Mouse (Mus musculus): ENCODE data around the gene Coro6. TPM values are rescaled to one million over a fixed set of nuclear protein-coding genes. Genes with fewer than 3 reads are reported as not detected.

Coro6 gene
- total RNA-seq, 1 experiment = 0.80 TPM

DNA sequence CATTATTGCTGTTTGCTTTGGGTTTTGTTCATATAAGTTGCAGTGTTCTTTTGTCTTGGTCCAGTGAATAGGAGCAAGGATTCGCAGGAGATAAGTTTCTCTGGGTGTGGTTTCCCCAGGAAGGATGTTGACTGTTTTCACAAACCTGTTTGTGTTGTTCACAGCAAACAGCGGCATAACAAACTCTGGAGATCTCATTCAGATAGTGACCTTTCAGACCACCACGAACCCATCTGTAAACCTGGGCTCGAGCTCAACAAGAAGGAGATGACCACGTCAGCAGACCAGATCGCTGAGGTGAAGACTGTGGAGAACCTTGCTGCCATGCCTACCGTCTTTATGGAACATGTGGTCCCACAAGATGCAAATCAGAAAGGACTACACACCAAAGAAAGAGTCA, 13.0 kb upstream of the Coro6 start:
- in situ Hi-C loops (cut with MboI; ENCODE audit: low sequenced_read_pairs in 2 of 2, unreplicated experiment in 2 of 2) = no loop called here
- DNase-seq (ENCODE audit: low read depth, low spot score) = no peak
- no peak overlapping the region for H3K9ac ChIP-seq (ENCODE audit: insufficient read depth, low read depth, low read length, poor library complexity, severe bottlenecking)
- H3K27ac ChIP-seq (ENCODE audit: insufficient read depth, low read depth, low read length, poor library complexity, severe bottlenecking) = no peak overlapping the region
- no peak overlapping the region for H3K4me3 ChIP-seq (ENCODE audit: insufficient read depth in 1 of 2, low read depth in 1 of 2, low read length in 2 of 2, poor library complexity in 1 of 2, severe bottlenecking in 1 of 2)
- no peaks in the 10 kb centered on the region for H3K9me3 ChIP-seq (ENCODE audit: control insufficient read depth, insufficient read depth, low read depth, low read length)
- peaks cover 0 to 8% of the 10 kb centered on the region in 2 experiments; a peak in 1 of 4 replicates for H3K4me1 ChIP-seq (ENCODE audit: control insufficient read depth in 2 of 2, insufficient read depth in 2 of 2, low read length in 2 of 2, poor library complexity in 1 of 2)
- TF ChIP-seq ZNF384 (IDR thresholded peaks at IDR 0.05; ENCODE audit: low read depth, low read length) (no peak), MAFK (IDR thresholded peaks at IDR 0.05; ENCODE audit: insufficient read depth, low read depth, low read length) (no peak), CHD2 (IDR thresholded peaks at IDR 0.05; ENCODE audit: low read depth, low read length) (no peak), HCFC1 (IDR thresholded peaks at IDR 0.05; ENCODE audit: borderline replicate concordance, insufficient read depth, low read length) (no peak), ZC3H11A (IDR thresholded peaks at IDR 0.05; ENCODE audit: borderline replicate concordance, low read depth, low read length) (no peak)
- H3K36me3 ChIP-seq (ENCODE audit: control insufficient read depth, insufficient read depth, low read length, poor library complexity, severe bottlenecking) = 0 out of 2 replicates have a peak, but pooled peaks cover 3% of the 10 kb centered on the region

DNA sequence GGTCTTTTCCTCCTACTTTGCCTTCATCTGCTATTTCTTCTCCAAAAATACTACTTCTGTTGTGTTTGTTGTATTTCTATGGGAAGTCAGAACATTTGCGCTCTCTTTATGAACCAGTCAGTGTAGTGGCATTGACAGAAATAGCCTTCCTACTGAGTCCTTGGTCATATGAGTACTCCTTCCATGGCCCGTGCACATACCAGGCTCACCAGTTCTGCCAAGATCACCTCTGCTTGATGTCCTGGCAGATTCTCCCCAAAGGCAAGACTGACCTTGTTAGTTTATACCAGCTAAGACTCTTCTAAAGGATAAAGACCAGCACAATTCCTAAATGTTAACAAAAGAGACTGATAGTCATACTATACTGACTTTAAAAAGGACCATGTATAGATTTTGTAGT, 10.5 kb upstream of the Coro6 start:
- no peak overlapping the region for H3K27ac ChIP-seq (ENCODE audit: insufficient read depth, low read depth, low read length, poor library complexity, severe bottlenecking)
- in situ Hi-C loops (cut with MboI; ENCODE audit: low sequenced_read_pairs in 2 of 2, unreplicated experiment in 2 of 2) = no loop called here
- H3K9me3 ChIP-seq (ENCODE audit: control insufficient read depth, insufficient read depth, low read depth, low read length) = no peaks in the 10 kb centered on the region
- H3K9ac ChIP-seq (ENCODE audit: insufficient read depth, low read depth, low read length, poor library complexity, severe bottlenecking) = no peak overlapping the region
- no peak overlapping the region for H3K4me3 ChIP-seq (ENCODE audit: insufficient read depth in 1 of 2, low read depth in 1 of 2, low read length in 2 of 2, poor library complexity in 1 of 2, severe bottlenecking in 1 of 2)
- DNase-seq (ENCODE audit: low read depth, low spot score) = no peak
- H3K36me3 ChIP-seq (ENCODE audit: control insufficient read depth, insufficient read depth, low read length, poor library complexity, severe bottlenecking) = 0 out of 2 replicates have a peak, but pooled peaks cover 3% of the 10 kb centered on the region
- TF ChIP-seq HCFC1 (IDR thresholded peaks at IDR 0.05; ENCODE audit: borderline replicate concordance, insufficient read depth, low read length) (no peak), MAFK (IDR thresholded peaks at IDR 0.05; ENCODE audit: insufficient read depth, low read depth, low read length) (no peak), ZNF384 (IDR thresholded peaks at IDR 0.05; ENCODE audit: low read depth, low read length) (no peak), ZC3H11A (IDR thresholded peaks at IDR 0.05; ENCODE audit: borderline replicate concordance, low read depth, low read length) (no peak), CHD2 (IDR thresholded peaks at IDR 0.05; ENCODE audit: low read depth, low read length) (no peak)
- peaks cover 5 to 20% of the 10 kb centered on the region in 2 experiments; a peak in 3 of 4 replicates for H3K4me1 ChIP-seq (ENCODE audit: control insufficient read depth in 2 of 2, insufficient read depth in 2 of 2, low read length in 2 of 2, poor library complexity in 1 of 2)

DNA sequence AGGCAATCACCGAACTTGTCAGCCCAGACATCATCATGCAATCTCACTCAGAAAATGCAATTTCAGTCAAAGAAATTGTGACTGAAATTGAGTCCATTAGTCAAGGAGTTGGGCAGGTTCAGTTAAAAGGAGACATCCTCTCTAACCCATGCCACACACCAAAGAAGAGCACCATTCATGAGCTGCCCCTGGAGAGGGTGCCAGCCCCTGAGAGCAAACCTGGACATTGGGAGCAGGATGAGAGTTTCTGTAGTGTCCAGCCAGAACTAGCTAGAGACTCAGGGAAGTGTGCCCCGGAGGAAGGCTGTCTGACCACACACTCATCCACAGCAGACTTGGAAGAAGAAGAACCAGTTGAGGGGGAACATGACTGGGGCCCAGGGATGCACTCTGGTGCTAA, 8.8 kb upstream of the Coro6 start:
- DNase-seq (ENCODE audit: low read depth, low spot score) = no peak
- H3K36me3 ChIP-seq (ENCODE audit: control insufficient read depth, insufficient read depth, low read length, poor library complexity, severe bottlenecking) = 0 out of 2 replicates have a peak, but pooled peaks cover 3% of the 10 kb centered on the region
- no peak overlapping the region for H3K27ac ChIP-seq (ENCODE audit: insufficient read depth, low read depth, low read length, poor library complexity, severe bottlenecking)
- TF ChIP-seq HCFC1 (IDR thresholded peaks at IDR 0.05; ENCODE audit: borderline replicate concordance, insufficient read depth, low read length) (no peak), MAFK (IDR thresholded peaks at IDR 0.05; ENCODE audit: insufficient read depth, low read depth, low read length) (no peak), ZNF384 (IDR thresholded peaks at IDR 0.05; ENCODE audit: low read depth, low read length) (no peak), ZC3H11A (IDR thresholded peaks at IDR 0.05; ENCODE audit: borderline replicate concordance, low read depth, low read length) (no peak), CHD2 (IDR thresholded peaks at IDR 0.05; ENCODE audit: low read depth, low read length) (no peak)
- H3K4me3 ChIP-seq (ENCODE audit: insufficient read depth in 1 of 2, low read depth in 1 of 2, low read length in 2 of 2, poor library complexity in 1 of 2, severe bottlenecking in 1 of 2) = no peak overlapping the region
- H3K9me3 ChIP-seq (ENCODE audit: control insufficient read depth, insufficient read depth, low read depth, low read length) = no peaks in the 10 kb centered on the region
- H3K9ac ChIP-seq (ENCODE audit: insufficient read depth, low read depth, low read length, poor library complexity, severe bottlenecking) = no peak overlapping the region
- peaks cover 5 to 18% of the 10 kb centered on the region in 2 experiments; a peak in 3 of 4 replicates for H3K4me1 ChIP-seq (ENCODE audit: control insufficient read depth in 2 of 2, insufficient read depth in 2 of 2, low read length in 2 of 2, poor library complexity in 1 of 2)
- in situ Hi-C loops (cut with MboI; ENCODE audit: low sequenced_read_pairs in 2 of 2, unreplicated experiment in 2 of 2) = no loop called here

GRCm38 (mm10) chr11:77455770-77456510, 6.3 kb upstream of the Coro6 start:
- Histone ChIP-seq H3K27ac (ENCODE audit: insufficient read depth, low read depth, low read length, poor library complexity, severe bottlenecking) (no peak overlapping the region), H3K4me1 (ENCODE audit: control insufficient read depth in 2 of 2, insufficient read depth in 2 of 2, low read length in 2 of 2, poor library complexity in 1 of 2) (peaks cover 5 to 19% of the 10 kb centered on the region in 2 experiments; a peak in 3 of 4 replicates), H3K9ac (ENCODE audit: insufficient read depth, low read depth, low read length, poor library complexity, severe bottlenecking) (no peak overlapping the region), H3K4me3 (ENCODE audit: insufficient read depth in 1 of 2, low read depth in 1 of 2, low read length in 2 of 2, poor library complexity in 1 of 2, severe bottlenecking in 1 of 2) (no peak overlapping the region), H3K36me3 (ENCODE audit: control insufficient read depth, insufficient read depth, low read length, poor library complexity, severe bottlenecking) (no peaks in the 10 kb centered on the region), H3K9me3 (ENCODE audit: control insufficient read depth, insufficient read depth, low read depth, low read length) (no peaks in the 10 kb centered on the region)
- no peak for DNase-seq (ENCODE audit: low read depth, low spot score)
- no peak for TF ChIP-seq HCFC1 (IDR thresholded peaks at IDR 0.05; ENCODE audit: borderline replicate concordance, insufficient read depth, low read length)
- TF ChIP-seq ZNF384 (IDR thresholded peaks at IDR 0.05; ENCODE audit: low read depth, low read length) = no peak
- no peak for TF ChIP-seq ZC3H11A (IDR thresholded peaks at IDR 0.05; ENCODE audit: borderline replicate concordance, low read depth, low read length)
- no peak for TF ChIP-seq CHD2 (IDR thresholded peaks at IDR 0.05; ENCODE audit: low read depth, low read length)
- no peak for TF ChIP-seq MAFK (IDR thresholded peaks at IDR 0.05; ENCODE audit: insufficient read depth, low read depth, low read length)
- in situ Hi-C loops (cut with MboI; ENCODE audit: low sequenced_read_pairs in 2 of 2, unreplicated experiment in 2 of 2) = no loop called here

Measured in ES-E14 (cell line).